Mouse (Mus musculus): ENCODE results near the gene Gm11756.
"Not testable (repeated sequence)": the region's sequence is repeated elsewhere in the genome, so short reads cannot be mapped to it uniquely, and the experiment has no call there.

Gm11756 gene

GRCm38 (mm10) chr4:73920660-73921059 is at the start of gene Gm11756:
Gm11756 (minus strand) TSS chr4:73920760.
- DNase-seq (ENCODE audit: low spot score): not testable (repeated sequence)

- DNase-seq (ENCODE audit: low spot score): no peak
These were observed 29.9 kb upstream of the Gm11756 start, which contains the start of gene 2310002L09Rik for GRCm38 (mm10) chr4:73950375-73950896. 2310002L09Rik (minus strand) TSS chr4:73950846.

- DNase-seq (ENCODE audit: low spot score): not testable (repeated sequence)
These were observed 14.7 kb downstream of the Gm11756 start, which contains the start of gene Gm13871 for GRCm38 (mm10) chr4:73905853-73906252. Gm13871 (minus strand) TSS chr4:73905953.

- not testable (repeated sequence) for DNase-seq (ENCODE audit: low spot score)
These were observed 29.5 kb downstream of the Gm11756 start, which contains the start of gene Gm11757 for GRCm38 (mm10) chr4:73891012-73891411. Gm11757 (minus strand) TSS chr4:73891112.

- not testable (repeated sequence) for DNase-seq (ENCODE audit: low spot score)
These were observed 44.4 kb downstream of the Gm11756 start, which contains the start of gene Gm11758 for GRCm38 (mm10) chr4:73876166-73876565. Gm11758 (minus strand) TSS chr4:73876266.

Measured in urinary bladder, postnatal 25 days (tissue).